Mouse (Mus musculus): ENCODE measurements at regions not wholly inside any gene's neighbourhood (a gene's known extent, or its start where the extent isn't known, plus 50 kb on each side); places are given as distances from the start of the nearest gene placed in this dataset.

- 31% methylated on average over 8 of the region's 8 CpGs for whole genome bisulfite sequencing
- H3K9ac ChIP-seq (ENCODE audit: low read depth, low read length), result no peak overlapping the region
- no peak overlapping the region for H3K4me2 ChIP-seq (ENCODE audit: low read depth, low read length)
- ATAC-seq, result no peak
- H3K4me3 ChIP-seq (ENCODE audit: low read length), result no peak overlapping the region
- H3K4me1 ChIP-seq (ENCODE audit: control insufficient read depth, insufficient read depth, low read length), result no peaks in the 10 kb centered on the region
- H3K27ac ChIP-seq (ENCODE audit: low read length), result no peak overlapping the region
- H3K27me3 ChIP-seq (replicated peaks; ENCODE audit: control insufficient read depth, insufficient read depth, low read length), result no peaks in the 10 kb centered on the region
- no peaks in the 10 kb centered on the region for H3K36me3 ChIP-seq (ENCODE audit: control insufficient read depth, insufficient read depth, low read length)
- H3K9me3 ChIP-seq (ENCODE audit: control insufficient read depth, low read length), result 0 out of 2 replicates have a peak, but pooled peaks cover 3% of the 10 kb centered on the region
Measured at GRCm38 (mm10) chr5:126395331-126395730, 846.3 kb upstream of the Tmem132c start.

GRCm38 (mm10) chr5:126431748-126432147 is 809.9 kb upstream of the Tmem132c start:
- H3K27me3 ChIP-seq (replicated peaks; ENCODE audit: control insufficient read depth, insufficient read depth, low read length), result no peaks in the 10 kb centered on the region
- no peaks in the 10 kb centered on the region for H3K36me3 ChIP-seq (ENCODE audit: control insufficient read depth, insufficient read depth, low read length)
- H3K4me2 ChIP-seq (ENCODE audit: low read depth, low read length), result no peak overlapping the region
- no peaks in the 10 kb centered on the region for H3K4me1 ChIP-seq (ENCODE audit: control insufficient read depth, insufficient read depth, low read length)
- H3K9me3 ChIP-seq (ENCODE audit: control insufficient read depth, low read length), result no peaks in the 10 kb centered on the region
- no peak overlapping the region for H3K4me3 ChIP-seq (ENCODE audit: low read length)
- no peak overlapping the region for H3K9ac ChIP-seq (ENCODE audit: low read depth, low read length)
- ATAC-seq, result no peak
- 94% methylated on average over 1 of the region's 1 CpGs for WGBS
- no peak overlapping the region for H3K27ac ChIP-seq (ENCODE audit: low read length)

- no peaks in the 10 kb centered on the region for H3K36me3 ChIP-seq (ENCODE audit: control insufficient read depth, insufficient read depth, low read length)
- ATAC-seq, result no peak
- H3K4me1 ChIP-seq (ENCODE audit: control insufficient read depth, insufficient read depth, low read length), result no peaks in the 10 kb centered on the region
- no peak overlapping the region for H3K9ac ChIP-seq (ENCODE audit: low read depth, low read length)
- no peaks in the 10 kb centered on the region for H3K9me3 ChIP-seq (ENCODE audit: control insufficient read depth, low read length)
- H3K4me3 ChIP-seq (ENCODE audit: low read length), result no peak overlapping the region
- 80% methylated on average over 1 of the region's 1 CpGs for WGBS
- H3K27me3 ChIP-seq (replicated peaks; ENCODE audit: control insufficient read depth, insufficient read depth, low read length), result no peaks in the 10 kb centered on the region
- no peak overlapping the region for H3K4me2 ChIP-seq (ENCODE audit: low read depth, low read length)
- H3K27ac ChIP-seq (ENCODE audit: low read length), result no peak overlapping the region
Measured at GRCm38 (mm10) chr5:126438696-126439095, 802.9 kb upstream of the Tmem132c start.

- H3K4me2 ChIP-seq (ENCODE audit: low read depth, low read length), result no peak overlapping the region
- no peak overlapping the region for H3K27ac ChIP-seq (ENCODE audit: low read length)
- no peaks in the 10 kb centered on the region for H3K36me3 ChIP-seq (ENCODE audit: control insufficient read depth, insufficient read depth, low read length)
- ATAC-seq, result no peak
- H3K9me3 ChIP-seq (ENCODE audit: control insufficient read depth, low read length), result no peaks in the 10 kb centered on the region
- no peaks in the 10 kb centered on the region for H3K27me3 ChIP-seq (replicated peaks; ENCODE audit: control insufficient read depth, insufficient read depth, low read length)
- 92% methylated on average over 1 of the region's 1 CpGs for WGBS
- no peak overlapping the region for H3K4me3 ChIP-seq (ENCODE audit: low read length)
- H3K9ac ChIP-seq (ENCODE audit: low read depth, low read length), result no peak overlapping the region
- H3K4me1 ChIP-seq (ENCODE audit: control insufficient read depth, insufficient read depth, low read length), result no peaks in the 10 kb centered on the region
Measured at GRCm38 (mm10) chr5:126440516-126440915, 801.1 kb upstream of the Tmem132c start.

GRCm38 (mm10) chr5:126475761-126476160 is 765.8 kb upstream of the Tmem132c start:
- no peak for ATAC-seq
- Histone ChIP-seq H3K36me3 (ENCODE audit: control insufficient read depth, insufficient read depth, low read length) (no peaks in the 10 kb centered on the region), H3K9ac (ENCODE audit: low read depth, low read length) (no peak overlapping the region), H3K4me2 (ENCODE audit: low read depth, low read length) (no peak overlapping the region), H3K4me1 (ENCODE audit: control insufficient read depth, insufficient read depth, low read length) (no peaks in the 10 kb centered on the region), H3K4me3 (ENCODE audit: low read length) (no peak overlapping the region), H3K27ac (ENCODE audit: low read length) (no peak overlapping the region), H3K27me3 (replicated peaks; ENCODE audit: control insufficient read depth, insufficient read depth, low read length) (no peaks in the 10 kb centered on the region), H3K9me3 (ENCODE audit: control insufficient read depth, low read length) (no peaks in the 10 kb centered on the region)
- 73% methylated on average over 3 of the region's 3 CpGs for WGBS

- H3K4me3 ChIP-seq (ENCODE audit: low read length), result no peak overlapping the region
- 64% methylated on average over 4 of the region's 4 CpGs for WGBS
- no peak overlapping the region for H3K27ac ChIP-seq (ENCODE audit: low read length)
- ATAC-seq, result no peak
- no peaks in the 10 kb centered on the region for H3K36me3 ChIP-seq (ENCODE audit: control insufficient read depth, insufficient read depth, low read length)
- no peaks in the 10 kb centered on the region for H3K9me3 ChIP-seq (ENCODE audit: control insufficient read depth, low read length)
- no peak overlapping the region for H3K4me2 ChIP-seq (ENCODE audit: low read depth, low read length)
- H3K9ac ChIP-seq (ENCODE audit: low read depth, low read length), result no peak overlapping the region
- no peaks in the 10 kb centered on the region for H3K27me3 ChIP-seq (replicated peaks; ENCODE audit: control insufficient read depth, insufficient read depth, low read length)
- H3K4me1 ChIP-seq (ENCODE audit: control insufficient read depth, insufficient read depth, low read length), result no peaks in the 10 kb centered on the region
Measured at GRCm38 (mm10) chr5:126522076-126522475, 719.5 kb upstream of the Tmem132c start.

GRCm38 (mm10) chr5:126525863-126526262 is 715.7 kb upstream of the Tmem132c start:
- H3K9ac ChIP-seq (ENCODE audit: low read depth, low read length), result no peak overlapping the region
- ATAC-seq, result no peak
- WGBS, result 75% methylated on average over 4 of the region's 4 CpGs

GRCm38 (mm10) chr5:126530806-126531527 is 710.6 kb upstream of the Tmem132c start:
- Histone ChIP-seq H3K4me3 (ENCODE audit: low read length) (no peak overlapping the region), H3K4me2 (ENCODE audit: low read depth, low read length) (no peak overlapping the region), H3K36me3 (ENCODE audit: control insufficient read depth, insufficient read depth, low read length) (no peaks in the 10 kb centered on the region), H3K27ac (ENCODE audit: low read length) (no peak overlapping the region), H3K9ac (ENCODE audit: low read depth, low read length) (no peak overlapping the region), H3K27me3 (replicated peaks; ENCODE audit: control insufficient read depth, insufficient read depth, low read length) (no peaks in the 10 kb centered on the region), H3K9me3 (ENCODE audit: control insufficient read depth, low read length) (no peaks in the 10 kb centered on the region), H3K4me1 (ENCODE audit: control insufficient read depth, insufficient read depth, low read length) (no peaks in the 10 kb centered on the region)
- WGBS, result 24% methylated on average over 5 of the region's 5 CpGs
- no peak for ATAC-seq

More at GRCm38 (mm10) chr5:126525863-126526262, 715.7 kb upstream of the Tmem132c start:
- Histone ChIP-seq H3K27ac (ENCODE audit: low read length) (no peak overlapping the region), H3K9me3 (ENCODE audit: control insufficient read depth, low read length) (no peaks in the 10 kb centered on the region), H3K36me3 (ENCODE audit: control insufficient read depth, insufficient read depth, low read length) (no peaks in the 10 kb centered on the region), H3K4me3 (ENCODE audit: low read length) (no peak overlapping the region), H3K4me2 (ENCODE audit: low read depth, low read length) (no peak overlapping the region), H3K4me1 (ENCODE audit: control insufficient read depth, insufficient read depth, low read length) (no peaks in the 10 kb centered on the region), H3K27me3 (replicated peaks; ENCODE audit: control insufficient read depth, insufficient read depth, low read length) (no peaks in the 10 kb centered on the region)

- H3K4me3 ChIP-seq (ENCODE audit: low read length), result no peak overlapping the region
- no peaks in the 10 kb centered on the region for H3K4me1 ChIP-seq (ENCODE audit: control insufficient read depth, insufficient read depth, low read length)
- H3K4me2 ChIP-seq (ENCODE audit: low read depth, low read length), result no peak overlapping the region
- no peaks in the 10 kb centered on the region for H3K36me3 ChIP-seq (ENCODE audit: control insufficient read depth, insufficient read depth, low read length)
- no peaks in the 10 kb centered on the region for H3K27me3 ChIP-seq (replicated peaks; ENCODE audit: control insufficient read depth, insufficient read depth, low read length)
- no peak overlapping the region for H3K9ac ChIP-seq (ENCODE audit: low read depth, low read length)
- ATAC-seq, result no peak
- 73% methylated on average over 5 of the region's 5 CpGs for WGBS
- H3K9me3 ChIP-seq (ENCODE audit: control insufficient read depth, low read length), result no peaks in the 10 kb centered on the region
- H3K27ac ChIP-seq (ENCODE audit: low read length), result no peak overlapping the region
Measured at GRCm38 (mm10) chr5:126531528-126531894, 710.1 kb upstream of the Tmem132c start.

GRCm38 (mm10) chr5:126531975-126532374 is 709.6 kb upstream of the Tmem132c start:
- Histone ChIP-seq H3K27me3 (replicated peaks; ENCODE audit: control insufficient read depth, insufficient read depth, low read length) (no peaks in the 10 kb centered on the region), H3K9ac (ENCODE audit: low read depth, low read length) (no peak overlapping the region), H3K4me3 (ENCODE audit: low read length) (no peak overlapping the region), H3K4me1 (ENCODE audit: control insufficient read depth, insufficient read depth, low read length) (no peaks in the 10 kb centered on the region), H3K4me2 (ENCODE audit: low read depth, low read length) (no peak overlapping the region), H3K36me3 (ENCODE audit: control insufficient read depth, insufficient read depth, low read length) (no peaks in the 10 kb centered on the region), H3K27ac (ENCODE audit: low read length) (no peak overlapping the region), H3K9me3 (ENCODE audit: control insufficient read depth, low read length) (no peaks in the 10 kb centered on the region)
- WGBS, result 82% methylated on average over 1 of the region's 1 CpGs
- ATAC-seq, result no peak
